Mouse (Mus musculus): ENCODE measurements around the gene Coq8a. TPM values are rescaled to one million over a fixed set of nuclear protein-coding genes. Genes with fewer than 3 reads are reported as not detected.

The Coq8a gene
- polyA plus RNA-seq, 1 experiment from 2014 or later: 25.6 TPM

GRCm38 (mm10) chr1:180162986-180163385 lies 36.4 kb downstream of the Coq8a start:
- no peak for ATAC-seq (ENCODE audit: low FRiP score, low TSS enrichment)
- Histone ChIP-seq H3K27ac (replicated peaks) (no peak overlapping the region), H3K4me3 (ENCODE audit: low read depth, low read length) (no peak overlapping the region), H3K4me1 (replicated peaks; ENCODE audit: control insufficient read depth, insufficient read depth) (no peaks in the 10 kb centered on the region), H3K27me3 (ENCODE audit: control insufficient read depth, insufficient read depth, low read length) (no peaks in the 10 kb centered on the region), H3K4me2 (replicated peaks; ENCODE audit: low read depth) (no peak overlapping the region), H3K9me3 (ENCODE audit: control insufficient read depth, low read length) (no peaks in the 10 kb centered on the region), H3K9ac (ENCODE audit: low read length) (no peak overlapping the region), H3K36me3 (ENCODE audit: control insufficient read depth, insufficient read depth, low read length) (peaks cover 5% of the 10 kb centered on the region; the same call in 1 of the 2 replicates)
- 84% methylated on average over 7 of the region's 7 CpGs for WGBS
- no peak for TF ChIP-seq EP300 (optimal IDR thresholded peaks at IDR 0.05)
- TF ChIP-seq CTCF (IDR thresholded peaks at IDR 0.05; ENCODE audit: low read depth): no peak
- no peak for DNase-seq (ENCODE audit: low spot score)

- DNase-seq (ENCODE audit: low spot score): peak; percentile 10
- ATAC-seq (ENCODE audit: low FRiP score, low TSS enrichment): no peak
- WGBS: 86% methylated on average over 20 of the region's 20 CpGs
Observed at GRCm38 (mm10) chr1:180161566-180162355, 37.6 kb downstream of the Coq8a start.

GRCm38 (mm10) chr1:180161160-180161559 lies 38.2 kb downstream of the Coq8a start:
- Histone ChIP-seq H3K4me1 (replicated peaks; ENCODE audit: control insufficient read depth, insufficient read depth) (no peaks in the 10 kb centered on the region), H3K36me3 (ENCODE audit: control insufficient read depth, insufficient read depth, low read length) (no peaks in the 10 kb centered on the region; the same call in 1 of the 2 replicates), H3K9me3 (ENCODE audit: control insufficient read depth, low read length) (no peaks in the 10 kb centered on the region), H3K4me2 (replicated peaks; ENCODE audit: low read depth) (no peak overlapping the region), H3K9ac (ENCODE audit: low read length) (no peak overlapping the region), H3K27ac (replicated peaks) (no peak overlapping the region), H3K4me3 (ENCODE audit: low read depth, low read length) (no peak overlapping the region), H3K27me3 (ENCODE audit: control insufficient read depth, insufficient read depth, low read length) (no peaks in the 10 kb centered on the region)
- TF ChIP-seq EP300 (optimal IDR thresholded peaks at IDR 0.05) (no peak), CTCF (IDR thresholded peaks at IDR 0.05; ENCODE audit: low read depth) (no peak)
- DNase-seq (ENCODE audit: low spot score): peak; percentile 9
- ATAC-seq (ENCODE audit: low FRiP score, low TSS enrichment): no peak
- WGBS: 84% methylated on average over 3 of the region's 3 CpGs

More at GRCm38 (mm10) chr1:180161566-180162355, 37.6 kb downstream of the Coq8a start:
- H3K9me3 ChIP-seq (ENCODE audit: control insufficient read depth, low read length): no peaks in the 10 kb centered on the region
- no peaks in the 10 kb centered on the region for H3K27me3 ChIP-seq (ENCODE audit: control insufficient read depth, insufficient read depth, low read length)
- H3K4me2 ChIP-seq (replicated peaks; ENCODE audit: low read depth): no peak overlapping the region
- no peak overlapping the region for H3K4me3 ChIP-seq (ENCODE audit: low read depth, low read length)
- H3K9ac ChIP-seq (ENCODE audit: low read length): no peak overlapping the region
- TF ChIP-seq CTCF (IDR thresholded peaks at IDR 0.05; ENCODE audit: low read depth) (no peak), EP300 (optimal IDR thresholded peaks at IDR 0.05) (no peak)
- peaks cover 3% of the 10 kb centered on the region; the same call in 1 of the 2 replicates for H3K36me3 ChIP-seq (ENCODE audit: control insufficient read depth, insufficient read depth, low read length)
- H3K4me1 ChIP-seq (replicated peaks; ENCODE audit: control insufficient read depth, insufficient read depth): no peaks in the 10 kb centered on the region
- H3K27ac ChIP-seq (replicated peaks): no peak overlapping the region

GRCm38 (mm10) chr1:180160545-180160944 lies 38.9 kb downstream of the Coq8a start:
- TF ChIP-seq EP300 (optimal IDR thresholded peaks at IDR 0.05) (no peak), CTCF (IDR thresholded peaks at IDR 0.05; ENCODE audit: low read depth) (no peak)
- no peak for ATAC-seq (ENCODE audit: low FRiP score, low TSS enrichment)
- DNase-seq (ENCODE audit: low spot score): no peak
- Histone ChIP-seq H3K27me3 (ENCODE audit: control insufficient read depth, insufficient read depth, low read length) (no peaks in the 10 kb centered on the region), H3K9ac (ENCODE audit: low read length) (no peak overlapping the region), H3K36me3 (ENCODE audit: control insufficient read depth, insufficient read depth, low read length) (no peaks in the 10 kb centered on the region; the same call in 1 of the 2 replicates), H3K4me2 (replicated peaks; ENCODE audit: low read depth) (no peak overlapping the region), H3K4me1 (replicated peaks; ENCODE audit: control insufficient read depth, insufficient read depth) (no peaks in the 10 kb centered on the region), H3K27ac (replicated peaks) (no peak overlapping the region), H3K4me3 (ENCODE audit: low read depth, low read length) (no peak overlapping the region), H3K9me3 (ENCODE audit: control insufficient read depth, low read length) (no peaks in the 10 kb centered on the region)
- 69% methylated on average over 2 of the region's 2 CpGs for WGBS

GRCm38 (mm10) chr1:180158648-180159047 lies 40.8 kb downstream of the Coq8a start:
- H3K9me3 ChIP-seq (ENCODE audit: control insufficient read depth, low read length): no peaks in the 10 kb centered on the region
- no peaks in the 10 kb centered on the region for H3K4me1 ChIP-seq (replicated peaks; ENCODE audit: control insufficient read depth, insufficient read depth)
- no peak overlapping the region for H3K4me2 ChIP-seq (replicated peaks; ENCODE audit: low read depth)
- ATAC-seq (ENCODE audit: low FRiP score, low TSS enrichment): peak; percentile 29; the same call in 1 of the 2 replicates
- H3K27ac ChIP-seq (replicated peaks): no peak overlapping the region
- no peaks in the 10 kb centered on the region for H3K36me3 ChIP-seq (ENCODE audit: control insufficient read depth, insufficient read depth, low read length)
- H3K9ac ChIP-seq (ENCODE audit: low read length): no peak overlapping the region
- TF ChIP-seq CTCF (IDR thresholded peaks at IDR 0.05; ENCODE audit: low read depth): no peak
- TF ChIP-seq EP300 (optimal IDR thresholded peaks at IDR 0.05): no peak
- no peak for DNase-seq (ENCODE audit: low spot score)
- H3K4me3 ChIP-seq (ENCODE audit: low read depth, low read length): no peak overlapping the region
- no peaks in the 10 kb centered on the region for H3K27me3 ChIP-seq (ENCODE audit: control insufficient read depth, insufficient read depth, low read length)
- 59% methylated on average over 2 of the region's 2 CpGs for WGBS

- Histone ChIP-seq H3K4me3 (ENCODE audit: low read depth, low read length) (no peak overlapping the region), H3K4me1 (replicated peaks; ENCODE audit: control insufficient read depth, insufficient read depth) (no peaks in the 10 kb centered on the region), H3K4me2 (replicated peaks; ENCODE audit: low read depth) (no peak overlapping the region), H3K36me3 (ENCODE audit: control insufficient read depth, insufficient read depth, low read length) (peaks cover 6% of the 10 kb centered on the region; the same call in 1 of the 2 replicates), H3K27ac (replicated peaks) (no peak overlapping the region), H3K9me3 (ENCODE audit: control insufficient read depth, low read length) (no peaks in the 10 kb centered on the region), H3K9ac (ENCODE audit: low read length) (no peak overlapping the region), H3K27me3 (ENCODE audit: control insufficient read depth, insufficient read depth, low read length) (no peaks in the 10 kb centered on the region)
- ATAC-seq (ENCODE audit: low FRiP score, low TSS enrichment): no peak
- no peak for TF ChIP-seq EP300 (optimal IDR thresholded peaks at IDR 0.05)
- peak; percentile 54 for TF ChIP-seq CTCF (IDR thresholded peaks at IDR 0.05; ENCODE audit: low read depth)
- WGBS: 75% methylated on average over 8 of the region's 8 CpGs
- DNase-seq (ENCODE audit: low spot score): no peak
Observed at GRCm38 (mm10) chr1:180151191-180151590, 48.2 kb downstream of the Coq8a start.

Data from stomach, postnatal 0 days (tissue).